Mouse (Mus musculus) cerebellum, postnatal 10 days (tissue): ENCODE data around the gene Xirp1.

Experiments used
- DNase-seq, 2 experiments: peaks; one replicate each; pipeline ENCODE4 v3.0.0; 2021; ENCODE audit warnings: mixed read lengths in 2 of 2

Xirp1 gene

DNA sequence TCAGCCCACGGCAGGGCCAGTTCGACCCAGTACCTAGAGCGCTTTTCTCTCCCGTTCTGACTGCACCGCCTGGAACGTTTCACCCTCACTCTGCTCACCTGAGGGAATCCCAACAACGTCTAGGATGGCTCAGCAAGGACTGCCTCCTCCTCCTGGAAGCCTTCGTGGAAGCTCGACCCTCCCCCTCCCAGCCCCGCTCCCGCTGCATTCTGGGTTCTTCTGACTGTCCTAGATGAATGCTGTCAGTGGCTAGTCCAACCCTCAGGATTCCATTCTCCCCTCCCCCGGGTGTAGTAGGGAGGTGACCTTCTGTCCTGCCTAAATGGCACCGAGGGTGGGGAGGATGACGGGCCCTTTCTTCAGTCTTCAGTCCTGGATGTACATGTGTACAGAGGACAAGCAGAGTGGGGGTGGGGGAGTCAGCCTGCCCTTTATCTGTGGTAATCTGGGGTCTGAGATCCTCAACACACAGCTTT, 38.8 kb downstream of the Xirp1 start, which contains the start of gene Csrnp1:
Gene Csrnp1, minus strand, starts transcription at position 123 of the 476 bp plus-strand sequence.
- DNase-seq: no peak

DNA sequence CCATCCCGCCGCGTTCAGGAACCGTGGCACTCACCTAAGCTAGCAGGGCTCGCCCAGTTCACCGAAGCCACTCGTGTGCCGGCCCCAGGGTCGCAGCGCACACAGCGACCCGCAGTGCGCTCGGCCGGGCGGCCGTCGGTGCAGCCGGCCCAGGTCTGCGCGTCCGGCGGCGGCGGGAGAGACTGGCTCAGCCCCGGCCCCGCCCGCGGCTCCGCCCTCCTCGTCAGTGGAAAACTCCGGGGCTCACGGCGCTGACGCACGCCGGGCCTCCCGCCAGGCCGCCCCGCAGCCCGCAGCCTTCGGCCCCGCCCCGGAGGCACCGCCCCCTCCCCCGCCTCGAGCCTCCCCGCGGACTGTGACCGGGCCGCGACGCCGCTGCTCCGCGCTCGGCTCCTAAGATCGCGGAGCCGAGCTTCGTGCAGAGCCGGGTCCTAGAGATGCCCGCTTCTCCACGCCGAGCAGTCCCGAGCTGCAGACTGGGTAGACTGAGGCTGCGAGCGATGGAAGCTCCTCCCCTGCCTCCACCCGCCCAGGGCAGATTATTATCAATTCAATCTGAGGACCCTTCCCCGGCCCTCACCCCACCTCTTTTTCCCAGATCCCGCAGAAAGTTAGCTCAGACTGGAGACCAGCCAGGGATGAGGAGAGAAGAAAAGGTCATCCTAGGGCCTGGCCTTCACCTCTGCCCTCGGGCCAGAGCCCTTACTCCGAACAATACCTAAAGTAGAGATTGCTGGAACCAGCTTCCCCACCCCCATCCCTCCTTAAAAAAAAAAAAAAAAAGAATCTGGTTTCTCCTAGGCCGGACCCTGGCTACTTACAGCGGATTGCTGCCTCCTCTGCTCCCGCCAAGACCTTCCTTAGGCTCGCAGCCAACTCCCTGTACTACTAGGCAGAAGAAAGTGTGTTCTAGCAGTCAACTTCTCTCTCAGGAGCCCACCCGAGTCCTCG, 39.5 kb downstream of the Xirp1 start:
- DNase-seq: peak; percentile 77 to 85

DNA sequence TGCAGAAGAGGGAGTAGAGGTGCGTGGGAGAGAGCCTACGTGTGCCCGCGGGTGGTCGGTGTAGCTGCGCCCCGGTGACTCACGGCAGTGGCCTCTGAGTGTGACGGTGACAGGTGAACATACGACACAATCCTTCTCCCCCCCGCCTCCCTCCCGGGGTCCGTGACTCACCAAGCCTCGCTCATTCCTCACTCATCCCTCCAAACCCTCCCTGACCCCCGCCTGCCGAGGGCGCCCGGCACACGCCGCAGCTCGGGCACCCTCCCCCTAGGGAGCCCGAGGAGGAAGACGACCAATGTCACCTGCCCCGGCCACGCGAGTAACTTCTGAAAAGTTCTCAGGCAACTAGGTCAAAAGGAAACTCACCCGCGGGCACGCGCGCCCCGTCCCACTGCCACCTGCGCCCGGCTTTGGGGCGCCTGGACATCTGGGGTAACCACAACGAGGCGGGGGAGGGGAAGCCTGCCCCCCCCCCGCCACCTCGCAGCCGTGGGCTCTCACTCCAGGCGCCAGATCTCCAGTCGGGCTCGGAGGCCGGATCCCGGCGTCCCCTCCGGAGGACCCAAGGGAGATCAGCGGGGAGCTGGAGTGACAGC, 40.3 kb downstream of the Xirp1 start:
- peak in 1 of 2 experiments; percentile 34 for DNase-seq

DNA sequence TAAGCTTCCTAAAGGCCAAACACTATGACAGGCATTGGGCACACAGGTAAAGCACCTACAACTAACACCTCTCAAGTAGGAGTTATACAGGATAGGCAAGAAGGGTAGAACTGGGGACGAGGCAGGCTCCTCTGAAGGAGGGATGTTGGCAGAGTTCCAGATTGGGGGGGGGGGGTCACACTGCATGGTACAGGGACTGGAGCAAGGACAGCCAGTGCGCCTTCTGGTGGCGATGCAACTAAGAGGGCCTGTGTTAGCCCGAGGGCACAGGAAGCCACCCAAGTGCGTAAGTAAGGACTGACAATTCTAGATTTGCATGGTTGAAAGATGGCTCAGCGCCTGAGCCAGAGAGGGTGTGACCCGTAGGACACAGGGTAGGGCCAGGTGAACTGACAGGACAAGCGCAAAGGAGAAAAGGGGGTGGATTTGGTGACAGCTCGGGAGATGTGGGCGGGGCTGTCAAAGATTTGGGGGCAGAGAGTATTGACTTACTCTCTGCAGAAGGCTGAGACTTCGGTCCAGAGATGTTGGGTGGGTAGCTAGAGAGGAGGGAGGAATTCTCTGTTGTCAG, 41.1 kb downstream of the Xirp1 start:
- DNase-seq: peak; percentile 65 to 66

DNA sequence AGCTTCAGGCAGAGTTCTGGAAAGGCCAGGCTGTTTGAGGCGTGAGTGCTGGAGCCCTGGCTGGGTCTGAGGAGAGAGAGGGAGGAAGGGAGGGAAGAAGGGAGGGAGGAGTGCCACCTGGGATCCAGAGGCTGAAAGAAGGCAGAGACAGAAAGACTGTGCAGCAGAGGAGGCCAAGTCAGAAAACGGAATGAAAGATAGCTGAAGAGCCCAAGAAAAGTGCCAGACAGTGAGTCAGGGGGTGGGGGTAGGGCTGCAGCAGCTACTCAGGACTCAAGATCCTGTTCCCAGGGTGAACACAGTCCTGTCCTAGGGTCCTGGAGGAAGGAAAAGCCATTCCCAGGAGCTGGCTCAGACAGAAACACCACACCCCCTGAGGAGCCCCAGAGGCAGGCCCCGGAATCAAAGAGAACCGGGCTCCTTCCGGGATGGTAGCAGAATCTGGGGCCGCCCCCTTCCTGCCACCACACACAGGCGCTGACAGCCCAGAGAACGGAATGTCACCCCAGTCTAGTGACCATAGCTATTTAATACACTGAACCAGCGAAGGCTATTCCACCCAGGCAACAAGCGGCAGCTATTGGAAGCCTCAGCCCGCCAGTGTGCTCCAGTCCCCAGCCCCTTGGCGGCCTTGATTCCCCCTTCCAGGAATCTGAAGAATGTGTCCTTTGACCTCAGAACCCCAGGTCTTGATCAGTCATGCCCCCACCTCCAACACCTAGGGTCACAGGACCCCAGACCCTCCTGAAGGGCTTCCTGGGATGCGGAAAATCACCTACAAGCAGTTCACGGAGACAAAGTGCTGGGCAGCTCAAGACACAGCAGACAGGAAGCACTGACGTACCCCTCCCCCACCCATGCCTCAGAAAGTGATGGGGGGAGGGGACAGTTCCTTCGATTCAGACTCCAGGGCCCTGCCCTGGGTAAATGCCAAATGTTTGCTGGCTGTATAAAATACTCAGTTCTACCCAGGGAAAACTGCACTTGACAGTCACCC, 41.9 kb downstream of the Xirp1 start:
- DNase-seq: peak; percentile 61 to 70

GRCm38 (mm10) chr9:119980770-119981182, 42.6 kb downstream of the Xirp1 start:
- DNase-seq: peak; percentile 57 to 61

DNA sequence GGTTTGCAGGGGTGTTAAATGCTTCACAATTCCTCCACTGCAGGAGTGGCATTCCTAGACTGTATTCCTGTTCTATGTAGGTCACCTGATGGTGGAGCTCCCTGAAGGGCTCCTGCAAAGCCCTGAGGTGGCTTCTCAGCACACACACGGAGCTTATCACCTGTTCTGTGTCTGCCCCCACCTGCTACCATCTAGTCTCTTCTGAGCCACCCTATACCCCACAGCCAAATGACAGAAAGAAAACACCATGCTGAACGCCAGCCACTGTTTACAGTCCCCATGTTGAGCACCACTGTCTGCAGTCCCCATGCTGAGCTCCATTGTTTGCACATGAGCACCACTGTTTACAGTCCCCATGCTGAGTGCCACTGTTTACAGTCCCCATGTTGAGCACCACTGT, 43.6 kb downstream of the Xirp1 start:
- DNase-seq: no peak

DNA sequence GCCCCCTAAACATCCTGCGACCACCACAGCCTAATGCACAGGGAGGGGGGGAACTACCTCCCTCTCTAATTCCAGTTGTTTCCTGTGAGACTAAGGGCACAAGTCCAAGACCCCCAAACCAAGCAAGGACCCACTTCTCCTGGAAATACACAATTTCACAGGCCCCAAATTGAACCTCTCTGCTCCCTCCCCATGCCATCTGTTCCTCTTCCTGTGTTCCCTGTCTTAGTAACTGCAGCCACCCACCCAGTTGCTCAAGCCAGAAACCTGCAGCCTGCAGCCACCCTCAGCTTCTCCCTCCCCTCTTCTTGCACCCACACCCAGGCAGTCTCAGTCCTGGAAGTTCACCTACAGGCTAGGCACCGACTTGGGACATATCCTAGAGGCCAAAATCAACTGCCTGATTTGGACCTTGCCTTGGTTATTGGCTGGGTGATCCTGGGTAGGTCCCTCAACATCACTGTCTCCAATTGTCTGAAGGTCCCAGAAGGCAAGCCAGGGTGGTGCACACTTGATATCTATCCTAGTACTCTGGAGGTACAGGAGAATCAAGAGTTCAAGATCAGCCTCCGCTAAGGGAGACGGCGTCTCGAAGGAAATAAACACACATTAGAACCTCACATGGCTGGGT, 44.5 kb downstream of the Xirp1 start:
- DNase-seq: peak in 1 of 2 experiments; percentile 32

- DNase-seq: peak; percentile 44 to 48
Observed at GRCm38 (mm10) chr9:119978151-119978810, 45.1 kb downstream of the Xirp1 start.

DNA sequence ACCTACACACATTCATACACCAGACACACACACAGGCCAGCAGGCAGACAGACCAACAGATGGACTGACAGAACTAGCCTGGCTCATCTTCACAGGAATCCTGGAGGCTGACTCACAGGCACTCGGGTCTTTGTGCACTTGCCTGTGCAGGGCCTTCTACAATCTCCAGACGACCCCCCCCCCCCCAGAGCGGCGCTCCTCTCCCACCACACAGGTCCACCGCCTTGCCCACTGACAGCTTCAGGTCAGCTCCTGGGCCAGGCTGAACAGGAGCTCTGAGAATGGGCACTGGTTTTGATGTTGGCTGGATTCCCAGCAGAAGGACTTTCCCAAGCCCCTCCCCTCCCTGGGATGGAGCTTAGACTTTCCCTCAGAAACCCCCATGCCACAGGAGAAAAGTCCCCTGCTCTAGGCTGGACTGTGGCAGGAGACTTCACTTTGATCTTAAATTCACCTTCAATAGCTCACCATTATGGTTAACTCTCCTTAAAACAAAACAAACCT, 45.8 kb downstream of the Xirp1 start:
- DNase-seq: peak; percentile 76 to 77

DNA sequence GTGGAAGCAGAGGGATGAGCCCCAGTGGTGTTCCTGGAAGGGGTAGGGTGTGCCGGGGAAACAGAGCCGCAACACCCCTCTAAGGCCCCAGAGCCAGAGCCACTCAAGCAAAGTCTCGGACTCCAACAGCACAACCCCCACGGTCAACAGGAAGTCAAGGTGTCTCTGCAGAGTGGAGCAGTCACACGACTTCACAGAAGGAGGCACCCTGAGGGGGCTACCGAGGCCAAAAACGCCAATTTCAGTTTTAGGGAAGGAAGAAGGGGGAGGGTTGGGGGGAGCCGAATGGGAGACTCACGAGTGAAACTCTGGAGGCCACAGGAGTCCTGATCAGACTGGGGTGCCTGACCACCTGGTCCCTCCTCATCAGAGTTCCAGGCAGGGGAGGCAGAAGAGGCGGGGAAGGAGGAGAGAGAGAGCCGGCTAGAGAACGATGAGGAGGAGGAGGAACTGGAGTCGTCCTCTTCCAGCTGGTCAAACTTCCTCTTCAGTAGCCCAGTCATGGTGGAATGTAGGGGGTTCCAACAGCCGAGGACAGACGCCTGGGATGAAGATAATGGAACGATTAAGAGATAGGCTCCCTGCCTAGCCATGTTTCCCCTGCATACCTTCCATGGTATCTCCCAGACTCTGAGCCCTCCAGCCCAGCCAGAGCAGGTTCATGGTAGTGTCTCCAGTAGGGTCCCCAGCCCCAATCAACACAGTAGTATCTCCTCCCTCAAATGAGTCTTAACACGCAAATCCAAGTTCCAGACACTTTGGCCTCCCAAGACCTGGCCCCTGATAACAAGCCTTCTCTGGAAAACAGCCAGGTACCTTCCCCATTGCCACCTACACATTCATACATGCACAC, 46.5 kb downstream of the Xirp1 start:
- DNase-seq: no peak

- no peak for DNase-seq
Observed at GRCm38 (mm10) chr9:119975286-119975685, 48.1 kb downstream of the Xirp1 start.

- DNase-seq: peak; percentile 40 to 53
Observed at GRCm38 (mm10) chr9:119974609-119975008, 48.8 kb downstream of the Xirp1 start.

DNA sequence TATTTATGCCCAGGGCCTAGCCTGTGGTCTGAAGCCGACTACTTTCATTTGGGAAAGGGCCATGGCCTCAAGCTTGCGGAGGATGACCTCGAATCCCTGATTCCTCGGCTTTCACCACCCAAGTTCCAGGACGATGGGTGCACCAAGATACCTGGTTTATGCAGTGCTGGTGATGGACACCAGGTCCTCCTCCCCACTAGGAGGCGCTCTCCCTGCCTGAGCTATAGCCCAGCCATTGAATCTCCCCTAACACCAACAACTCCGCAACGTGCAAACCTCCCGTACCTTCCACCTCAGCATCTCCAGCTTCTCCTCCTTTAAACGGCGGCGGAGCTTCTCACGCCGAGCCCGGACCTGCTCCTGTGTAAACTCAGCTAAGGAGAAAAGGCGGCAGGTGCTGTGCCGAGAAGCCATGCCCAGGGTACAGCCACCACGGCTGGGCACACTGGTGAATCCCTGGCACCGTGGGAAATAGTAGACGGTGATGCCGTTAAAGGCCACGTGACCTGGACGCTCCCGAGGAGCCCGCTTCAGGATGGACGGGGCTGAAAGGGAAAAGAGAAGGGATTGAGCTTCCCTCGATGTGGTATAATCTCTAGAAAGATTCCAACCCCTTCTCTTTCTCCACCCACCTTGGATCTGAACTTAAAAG, 49.4 kb downstream of the Xirp1 start:
- peak; percentile 67 to 77 for DNase-seq

DNA sequence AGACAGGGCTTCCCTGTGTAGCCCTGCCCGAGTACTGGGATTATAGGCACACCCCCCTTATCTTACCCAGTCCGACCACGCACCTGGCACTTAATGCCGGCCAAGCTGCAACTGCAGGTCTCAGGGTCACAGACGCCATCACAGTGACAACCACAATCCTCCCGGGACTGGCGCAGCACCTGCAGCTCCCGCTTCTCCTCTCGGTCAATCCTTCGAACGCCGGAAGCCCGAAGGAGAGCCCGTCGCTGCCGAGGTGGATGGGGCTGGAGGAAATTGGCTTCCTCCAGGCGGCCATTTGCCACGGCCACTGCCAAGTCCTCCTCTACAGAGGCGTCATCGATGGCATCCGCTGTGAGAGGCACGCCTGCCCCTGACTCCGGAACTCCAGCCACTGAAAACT, 50.1 kb downstream of the Xirp1 start:
- peak; percentile 76 to 79 for DNase-seq

DNA sequence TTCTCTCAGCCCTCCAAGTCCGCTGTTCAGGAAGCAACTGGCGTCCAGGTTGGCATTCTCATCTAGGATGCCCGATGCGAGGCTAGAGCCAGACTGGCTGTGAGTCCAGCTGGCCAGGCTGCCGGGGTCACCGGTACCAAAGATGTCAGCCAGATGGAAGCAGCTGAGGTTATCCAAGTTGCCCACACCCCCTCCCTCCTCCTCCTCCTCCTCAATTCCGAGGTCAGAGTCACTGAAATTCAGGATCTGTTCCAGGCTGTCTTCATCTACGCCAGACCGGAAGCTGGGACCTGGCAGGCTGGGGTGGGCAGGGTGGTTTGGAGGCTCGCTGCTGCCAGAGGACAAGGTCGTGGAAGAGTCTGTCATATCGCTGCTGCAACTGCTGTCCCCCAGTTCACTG, 50.8 kb downstream of the Xirp1 start:
- peak; percentile 89 to 91 for DNase-seq

DNA sequence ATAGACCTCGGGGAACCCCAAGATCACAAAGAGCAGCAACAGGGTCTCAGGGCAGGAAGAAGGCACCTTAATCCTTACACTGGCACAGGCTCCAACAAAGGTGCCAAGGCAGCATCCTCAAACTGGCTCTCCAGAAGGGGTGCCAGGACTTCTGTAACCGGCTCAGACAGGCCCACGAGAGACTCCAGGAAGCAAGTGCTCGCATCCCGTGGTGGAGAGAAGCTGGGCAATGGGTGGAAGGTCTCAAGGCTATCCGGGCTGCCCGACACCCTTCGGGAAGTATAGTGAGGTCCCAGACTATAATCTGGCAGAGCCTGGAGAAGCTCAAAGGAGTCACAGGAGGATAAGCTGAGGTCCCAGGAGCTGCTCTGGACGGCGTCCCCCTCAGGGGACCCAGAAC, 51.2 kb downstream of the Xirp1 start:
- DNase-seq: peak; percentile 54 to 63

- peak; percentile 97 to 98 for DNase-seq
Observed at GRCm38 (mm10) chr9:119970763-119971656, 52.4 kb downstream of the Xirp1 start.
